Mouse (Mus musculus) intestine, postnatal 0 days (tissue): ENCODE data around the gene Aldh4a1. TPM values are rescaled to one million over a fixed set of nuclear protein-coding genes. Genes with fewer than 3 reads are reported as not detected.

ENCODE experiments used
- ATAC-seq: fragments of 200-750 bp; cut with Nextera tagmentation; 2 replicates; pipeline ENCODE4 v1.8.0; 2017; ENCODE audit warnings: mild to moderate bottlenecking, moderate TSS enrichment, moderate library complexity
- H3K27ac ChIP-seq: fragments of 300-500 bp; sonication (generic); 2 replicates; pipeline ENCODE4 v1.5.1; 2014; ENCODE audit warnings: mild to moderate bottlenecking, low read depth, low read length, moderate library complexity
- H3K27me3 ChIP-seq: fragments of 300-500 bp; sonication (generic); replicated peaks from 2 replicates; pipeline ENCODE4 v1.6.1; 2014; ENCODE audit warnings: low read length, mixed read lengths; ENCODE audit not compliant: control insufficient read depth, insufficient read depth
- H3K36me3 ChIP-seq: fragments of 300-500 bp; sonication (generic); 2 replicates; pipeline ENCODE4 v1.6.1; 2014; ENCODE audit warnings: mild to moderate bottlenecking, moderate library complexity; ENCODE audit not compliant: control insufficient read depth, insufficient read depth
- H3K4me1 ChIP-seq: fragments of 300-500 bp; sonication (generic); replicated peaks from 2 replicates; pipeline ENCODE4 v1.6.1; 2014; ENCODE audit warnings: antibody characterized with exemption, low read length, mixed read lengths; ENCODE audit not compliant: control insufficient read depth, insufficient read depth
- H3K4me2 ChIP-seq: fragments of 300-500 bp; sonication (generic); replicated peaks from 2 replicates; pipeline ENCODE4 v1.6.1; 2014; ENCODE audit warnings: low read depth, mild to moderate bottlenecking, moderate library complexity
- H3K4me3 ChIP-seq: fragments of 300-500 bp; sonication (generic); 2 replicates; pipeline ENCODE4 v1.5.1; 2014; ENCODE audit warnings: low read depth, low read length
- H3K9ac ChIP-seq: fragments of 300-500 bp; sonication (generic); 2 replicates; pipeline ENCODE4 v1.6.1; 2014; ENCODE audit warnings: mild to moderate bottlenecking, low read depth, low read length
- H3K9me3 ChIP-seq: fragments of 300-500 bp; sonication (generic); 2 replicates; pipeline ENCODE4 v1.6.1; 2016; ENCODE audit warnings: mixed run types; ENCODE audit not compliant: control insufficient read depth
- CTCF ChIP-seq: sonication (generic); IDR thresholded peaks from 2 replicates; pipeline ENCODE4 v1.5.1; 2016; ENCODE audit warnings: low read depth, mild to moderate bottlenecking, control low read depth, antibody characterized with exemption, moderate library complexity
- WGBS: fragments of 180-500 bp; shearing (Covaris S2); extraction: QIAGEN DNeasy Blood & Tissue Kit; methylation state at CpG from one replicate; pipeline ENCODE4 v1.1.7; 2014; 5-methylcytosine and 5-hydroxymethylcytosine counted together
- polyA plus RNA-seq: library from polyadenylated mRNA; unstranded; fragments of >200 nt; fragmentation: Nextera tagmentation; extraction: Ambion mirVana; gene quantifications from 2 replicates; pipeline ENCODE4 v1.2.1, GENCODE M21; 2015

Gene Aldh4a1
- polyA plus RNA-seq, 1 experiment from 2014 or later: 3.9 TPM

GRCm38 (mm10) chr4:139587370-139587769 lies 35.3 kb upstream of the Aldh4a1 start:
- Histone ChIP-seq H3K4me2 (no peak overlapping the region), H3K9ac (no peak overlapping the region), H3K27me3 (no peaks in the 10 kb centered on the region), H3K36me3 (no peaks in the 10 kb centered on the region), H3K4me3 (no peak overlapping the region), H3K9me3 (no peaks in the 10 kb centered on the region), H3K4me1 (peaks cover 4% of the 10 kb centered on the region; the same call in 1 of the 2 replicates), H3K27ac (no peak overlapping the region)
- no peak for ATAC-seq
- TF ChIP-seq CTCF: no peak
- 82% methylated on average over 4 of the region's 4 CpGs for WGBS

DNA sequence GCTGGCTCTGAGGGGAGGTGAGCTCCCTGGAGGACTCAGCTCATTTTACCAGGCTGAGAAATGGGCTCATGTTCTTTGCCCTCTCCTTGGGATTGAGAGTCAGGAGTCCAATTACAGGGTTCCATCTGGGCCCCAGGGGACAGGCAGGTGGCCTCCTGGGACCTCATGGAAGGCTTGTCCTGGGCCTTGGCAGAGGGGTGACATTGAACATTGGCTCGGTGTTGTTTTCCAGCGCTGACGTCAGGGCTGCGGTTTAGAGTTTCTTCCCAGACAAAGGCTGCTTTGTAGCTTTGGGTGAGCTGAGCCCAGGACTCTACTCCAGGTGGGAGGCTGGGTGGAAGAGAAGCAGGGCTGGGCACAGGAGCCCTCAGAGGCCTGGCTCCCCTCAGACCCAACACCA lies 34.9 kb upstream of the Aldh4a1 start:
- Histone ChIP-seq H3K27ac (no peak overlapping the region), H3K4me1 (peaks cover 4% of the 10 kb centered on the region; the same call in 1 of the 2 replicates), H3K36me3 (no peaks in the 10 kb centered on the region), H3K27me3 (no peaks in the 10 kb centered on the region), H3K4me2 (no peak overlapping the region), H3K9ac (no peak overlapping the region), H3K4me3 (no peak overlapping the region), H3K9me3 (no peaks in the 10 kb centered on the region)
- 71% methylated on average over 4 of the region's 4 CpGs for WGBS
- no peak for TF ChIP-seq CTCF
- 0 out of 2 replicates have a peak, but pooled peaks have one; percentile 23 for ATAC-seq

DNA sequence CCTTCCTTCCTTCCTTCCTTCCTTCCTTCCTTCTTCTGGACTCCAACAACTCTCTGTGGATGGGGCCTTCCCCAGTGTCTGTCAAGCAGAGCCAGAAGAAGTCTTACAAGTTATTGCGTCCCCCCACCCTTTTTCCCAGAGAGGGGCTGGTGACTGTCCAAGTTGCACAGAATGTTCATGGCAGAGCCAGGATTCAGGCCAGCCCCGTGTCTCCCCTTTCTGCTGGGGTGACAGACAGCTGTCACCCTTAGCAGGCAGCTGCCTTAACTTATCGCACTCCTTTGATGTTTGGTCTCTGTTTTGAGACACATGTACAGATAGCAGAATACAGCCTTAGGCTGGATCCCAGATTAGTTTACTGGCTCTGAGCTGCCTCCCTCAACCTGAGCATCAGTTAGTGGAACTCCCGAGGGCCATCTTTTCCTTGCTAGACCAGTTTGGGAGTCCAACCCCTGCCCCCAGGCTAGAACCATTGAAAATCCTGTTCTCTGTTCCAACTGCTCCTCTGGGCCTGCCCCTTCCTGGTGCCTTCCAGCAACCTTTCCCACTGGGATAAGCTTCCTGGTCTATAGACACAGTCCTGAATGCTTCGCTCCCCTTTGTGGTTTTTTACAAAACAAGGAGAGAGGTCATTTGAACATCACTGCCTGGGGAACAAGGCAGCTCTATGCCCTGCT lies 33.2 kb upstream of the Aldh4a1 start:
- no peak overlapping the region for H3K4me2 ChIP-seq
- H3K27ac ChIP-seq: no peak overlapping the region
- no peaks in the 10 kb centered on the region for H3K27me3 ChIP-seq
- no peaks in the 10 kb centered on the region for H3K36me3 ChIP-seq
- H3K4me1 ChIP-seq: peaks cover 4% of the 10 kb centered on the region; the same call in 1 of the 2 replicates
- ATAC-seq: no peak
- no peaks in the 10 kb centered on the region for H3K9me3 ChIP-seq
- 75% methylated on average over 5 of the region's 5 CpGs for WGBS
- TF ChIP-seq CTCF: no peak
- no peak overlapping the region for H3K4me3 ChIP-seq
- H3K9ac ChIP-seq: no peak overlapping the region

- Histone ChIP-seq H3K27ac (no peak overlapping the region), H3K4me1 (peaks cover 4% of the 10 kb centered on the region; the same call in 1 of the 2 replicates), H3K27me3 (no peaks in the 10 kb centered on the region), H3K36me3 (no peaks in the 10 kb centered on the region), H3K9ac (no peak overlapping the region), H3K4me3 (no peak overlapping the region), H3K4me2 (no peak overlapping the region), H3K9me3 (no peaks in the 10 kb centered on the region)
- no peak for TF ChIP-seq CTCF
- WGBS: 53% methylated on average over 4 of the region's 4 CpGs
- no peak for ATAC-seq
These were observed 32.2 kb upstream of the Aldh4a1 start for GRCm38 (mm10) chr4:139590446-139590845.

DNA sequence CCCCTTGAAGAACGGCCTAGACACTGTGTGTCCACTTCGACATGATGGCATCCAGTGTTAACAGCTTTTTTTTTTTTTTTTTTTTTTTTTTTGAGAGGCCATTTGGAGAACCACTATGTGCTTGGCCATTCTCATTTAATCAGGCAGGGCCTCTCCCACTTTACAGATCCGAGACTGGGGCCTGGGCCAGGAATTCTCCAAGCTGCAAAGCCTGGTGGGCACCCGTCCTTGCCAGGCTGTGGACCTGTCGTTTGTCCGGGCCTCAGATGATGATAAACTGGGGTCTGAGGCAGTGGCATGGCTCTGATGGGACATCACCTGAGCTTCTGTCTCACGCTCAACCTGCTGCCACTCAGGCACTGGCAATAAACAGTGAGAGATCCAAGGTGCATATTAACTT lies 29.8 kb upstream of the Aldh4a1 start:
- 70% methylated on average over 7 of the region's 7 CpGs for WGBS
- H3K9me3 ChIP-seq: no peaks in the 10 kb centered on the region
- no peaks in the 10 kb centered on the region for H3K36me3 ChIP-seq
- no peak for TF ChIP-seq CTCF
- no peak overlapping the region for H3K4me2 ChIP-seq
- no peak for ATAC-seq
- H3K27ac ChIP-seq: no peak overlapping the region
- no peak overlapping the region for H3K9ac ChIP-seq
- no peak overlapping the region for H3K4me3 ChIP-seq
- no peaks in the 10 kb centered on the region; the same call in 1 of the 2 replicates for H3K27me3 ChIP-seq
- no peaks in the 10 kb centered on the region; the same call in 1 of the 2 replicates for H3K4me1 ChIP-seq

- 63% methylated on average over 6 of the region's 6 CpGs for WGBS
- ATAC-seq: no peak
- Histone ChIP-seq H3K4me2 (no peak overlapping the region), H3K9me3 (no peaks in the 10 kb centered on the region), H3K4me1 (no peaks in the 10 kb centered on the region; the same call in 1 of the 2 replicates), H3K36me3 (no peaks in the 10 kb centered on the region), H3K9ac (no peak overlapping the region), H3K27ac (no peak overlapping the region), H3K4me3 (no peak overlapping the region), H3K27me3 (no peaks in the 10 kb centered on the region; the same call in 1 of the 2 replicates)
- TF ChIP-seq CTCF: no peak
These were observed 29.3 kb upstream of the Aldh4a1 start for GRCm38 (mm10) chr4:139593383-139593782.
